Mouse (Mus musculus) heart, embryonic 16.5 days (tissue): ENCODE results near the gene Crtam. TPM values are rescaled to one million over a fixed set of nuclear protein-coding genes. Genes with fewer than 3 reads are reported as not detected.

Experiments used
- ATAC-seq: fragments of 200-750 bp; cut with Nextera tagmentation; replicated peaks from 2 replicates; pipeline ENCODE4 v1.8.0; 2017; ENCODE audit warnings: moderate number of reproducible peaks; ENCODE audit not compliant: insufficient read depth, low FRiP score; ENCODE audit errors: extremely low read depth
- H3K27ac ChIP-seq: fragments of 300-500 bp; sonication (generic); 2 replicates; pipeline ENCODE4 v1.5.1; 2014; ENCODE audit warnings: mild to moderate bottlenecking, low read length, control low read depth, moderate library complexity
- H3K27me3 ChIP-seq: fragments of 300-500 bp; sonication (generic); 2 replicates; pipeline ENCODE4 v1.6.1; 2014; ENCODE audit warnings: low read length, mixed read lengths; ENCODE audit not compliant: control insufficient read depth, insufficient read depth
- H3K36me3 ChIP-seq: fragments of 300-500 bp; sonication (generic); 2 replicates; pipeline ENCODE4 v1.6.1; 2014; ENCODE audit not compliant: control insufficient read depth, insufficient read depth
- H3K4me1 ChIP-seq: fragments of 300-500 bp; sonication (generic); 2 replicates; pipeline ENCODE4 v1.6.1; 2014; ENCODE audit warnings: low read length, mixed read lengths; ENCODE audit not compliant: control insufficient read depth, insufficient read depth
- H3K4me2 ChIP-seq: fragments of 300-500 bp; sonication (generic); 2 replicates; pipeline ENCODE4 v1.6.1; 2014; ENCODE audit warnings: low read depth, mild to moderate bottlenecking, control low read depth, low read length
- H3K4me3 ChIP-seq: fragments of 300-500 bp; sonication (generic); 2 replicates; pipeline ENCODE4 v1.5.1; 2014; ENCODE audit warnings: mild to moderate bottlenecking, control low read depth, low read length
- H3K9ac ChIP-seq: fragments of 300-500 bp; sonication (generic); 2 replicates; pipeline ENCODE4 v1.6.1; 2014; ENCODE audit warnings: low read length, control low read depth
- H3K9me3 ChIP-seq: fragments of 300-500 bp; sonication (generic); replicated peaks from 2 replicates; pipeline ENCODE4 v1.6.1; 2016; ENCODE audit warnings: low read length; ENCODE audit not compliant: control insufficient read depth
- WGBS: fragments of 180-500 bp; shearing (Covaris S2); extraction: QIAGEN DNeasy Blood & Tissue Kit; methylation state at CpG from one replicate; pipeline ENCODE4 v1.1.7; 2014; 5-methylcytosine and 5-hydroxymethylcytosine counted together
- polyA plus RNA-seq: library from polyadenylated mRNA; unstranded; fragments of >200 nt; fragmentation: Nextera tagmentation; extraction: Ambion mirVana; gene quantifications from 2 replicates; pipeline ENCODE4 v1.2.1, GENCODE M21; 2015

The Crtam gene
- polyA plus RNA-seq, 1 experiment from 2014 or later = 0.07 TPM

DNA sequence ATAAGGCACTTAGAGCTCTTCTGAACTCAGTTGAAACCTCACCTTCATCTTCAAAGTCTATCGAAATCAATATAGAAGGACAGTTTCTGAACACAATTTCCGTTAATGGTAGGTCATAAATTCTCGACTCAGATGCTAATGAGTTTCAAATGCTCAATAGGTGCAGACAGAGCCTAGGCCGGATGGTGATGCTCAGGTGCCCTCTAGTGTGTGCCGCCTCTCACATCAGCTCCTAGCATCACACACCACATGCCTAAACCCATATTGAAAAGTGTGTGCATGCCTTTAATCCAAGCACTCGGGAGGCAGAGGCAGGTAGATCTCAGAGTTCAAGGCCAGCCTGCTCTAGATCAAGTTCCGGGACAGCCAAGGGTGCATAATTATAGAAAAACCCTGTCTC, 67.0 kb downstream of the Crtam start:
- H3K9ac ChIP-seq = no peak overlapping the region
- H3K4me2 ChIP-seq = no peak overlapping the region
- H3K27me3 ChIP-seq = no peaks in the 10 kb centered on the region
- no peaks in the 10 kb centered on the region for H3K4me1 ChIP-seq
- H3K27ac ChIP-seq = no peak overlapping the region
- H3K9me3 ChIP-seq = no peaks in the 10 kb centered on the region
- 57% methylated on average over 7 of the region's 7 CpGs for WGBS
- H3K4me3 ChIP-seq = no peak overlapping the region
- no peaks in the 10 kb centered on the region for H3K36me3 ChIP-seq
- no peak for ATAC-seq

- Histone ChIP-seq H3K9ac (no peak overlapping the region), H3K36me3 (no peaks in the 10 kb centered on the region), H3K27me3 (no peaks in the 10 kb centered on the region), H3K4me2 (no peak overlapping the region), H3K9me3 (no peaks in the 10 kb centered on the region), H3K4me3 (no peak overlapping the region), H3K4me1 (no peaks in the 10 kb centered on the region), H3K27ac (no peak overlapping the region)
- 56% methylated on average over 3 of the region's 3 CpGs for WGBS
- ATAC-seq = no peak
Measured at GRCm38 (mm10) chr9:40933323-40933722, 71.1 kb downstream of the Crtam start.

GRCm38 (mm10) chr9:40927351-40927980, 77.0 kb downstream of the Crtam start:
- no peak for ATAC-seq
- Histone ChIP-seq H3K4me3 (no peak overlapping the region), H3K27me3 (no peaks in the 10 kb centered on the region), H3K27ac (no peak overlapping the region), H3K9ac (no peak overlapping the region), H3K9me3 (no peaks in the 10 kb centered on the region), H3K4me2 (no peak overlapping the region), H3K4me1 (no peaks in the 10 kb centered on the region), H3K36me3 (no peaks in the 10 kb centered on the region)
- 75% methylated on average over 17 of the region's 17 CpGs for whole genome bisulfite sequencing

Other genes starting within 250 kb of the Crtam start
- gene Hspa8, start 203.6 kb downstream of the Crtam start, polyA plus RNA-seq = 2,017 and 2,064 TPM in 2 replicates
- gene Bsx, start 130.5 kb downstream of the Crtam start, polyA plus RNA-seq = not detected in 2 replicates
- gene Jhy, start 40.5 kb downstream of the Crtam start, polyA plus RNA-seq = 0.09 TPM in 1 of 2 replicates, not detected in the other
- 5.7 and 6.1 TPM in 2 replicates for gene Ubash3b, start 157.1 kb upstream of the Crtam start, polyA plus RNA-seq